Mouse (Mus musculus): ENCODE measurements around the gene Dclk3. TPM values are rescaled to one million over a fixed set of nuclear protein-coding genes. Genes with fewer than 3 reads are reported as not detected.

The Dclk3 gene
- polyA plus RNA-seq, 1 experiment from 2014 or later, result 0.39 TPM

DNA sequence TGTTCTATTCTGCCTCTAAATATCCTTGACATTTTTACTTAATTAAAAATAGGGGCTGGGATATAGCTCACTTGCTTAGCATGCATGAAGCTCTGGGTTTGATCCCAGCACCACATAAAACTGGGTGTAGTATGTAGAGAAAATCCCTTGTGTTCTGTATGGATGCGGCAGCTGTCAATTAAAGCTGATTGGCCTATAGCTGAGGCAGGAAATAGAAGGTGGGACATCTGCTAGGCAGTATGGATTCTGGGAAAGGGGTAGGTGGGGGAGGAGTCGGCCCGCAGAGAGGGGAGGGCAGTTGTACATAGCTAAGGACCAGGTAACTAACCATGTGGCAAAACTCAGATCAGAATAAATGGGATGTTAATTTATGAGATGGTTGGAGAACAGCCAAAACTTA is 85.0 kb downstream of the Dclk3 start:
- Histone ChIP-seq H3K36me3 (no peaks in the 10 kb centered on the region), H3K9me3 (0 out of 2 replicates have a peak, but pooled peaks cover 3% of the 10 kb centered on the region), H3K4me3 (replicated peaks) (no peak overlapping the region), H3K4me2 (no peak overlapping the region), H3K27ac (no peak overlapping the region), H3K4me1 (replicated peaks) (no peaks in the 10 kb centered on the region), H3K27me3 (no peaks in the 10 kb centered on the region), H3K9ac (replicated peaks) (no peak overlapping the region)
- WGBS, result 91% methylated on average over 3 of the region's 3 CpGs
- no peak for ATAC-seq (ENCODE audit: insufficient number of reproducible peaks, insufficient read depth, low FRiP score, low TSS enrichment, low read depth)

DNA sequence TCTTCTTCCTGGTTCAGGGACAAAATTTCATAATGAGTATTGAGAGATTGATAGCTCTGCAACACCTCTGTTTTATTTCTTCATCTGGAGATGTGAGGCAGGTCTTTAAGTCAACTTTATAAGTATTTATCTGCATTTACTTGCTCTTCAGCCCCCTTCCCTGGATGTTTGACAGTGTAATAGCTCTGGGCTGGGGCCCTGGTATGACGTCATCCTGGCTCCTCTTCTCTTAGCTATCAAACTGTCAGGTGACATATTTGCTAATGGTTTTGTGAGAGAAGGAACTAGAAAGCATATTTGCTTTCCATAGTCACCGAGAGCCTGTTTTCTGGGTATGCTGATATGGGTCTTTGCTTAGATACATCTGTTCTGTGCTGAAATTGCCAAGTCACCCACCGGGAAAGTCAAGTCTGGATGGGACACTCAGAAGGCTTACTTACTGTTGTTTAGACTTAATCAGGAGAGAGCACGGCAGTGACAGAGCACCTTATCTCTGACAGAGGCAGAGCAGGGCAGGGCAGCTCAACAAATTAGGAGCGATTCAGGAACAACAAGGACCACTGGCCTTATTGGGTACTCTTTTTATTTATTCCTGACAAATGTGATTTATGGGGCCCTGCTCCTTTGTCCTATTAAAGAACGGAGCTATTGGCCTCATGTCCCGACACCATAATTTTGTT is 96.0 kb downstream of the Dclk3 start:
- Histone ChIP-seq H3K4me1 (replicated peaks) (no peaks in the 10 kb centered on the region), H3K9me3 (no peaks in the 10 kb centered on the region), H3K4me3 (replicated peaks) (no peak overlapping the region), H3K27me3 (no peaks in the 10 kb centered on the region), H3K4me2 (no peak overlapping the region), H3K36me3 (no peaks in the 10 kb centered on the region), H3K27ac (no peak overlapping the region), H3K9ac (replicated peaks) (no peak overlapping the region)
- no peak for ATAC-seq (ENCODE audit: insufficient number of reproducible peaks, insufficient read depth, low FRiP score, low TSS enrichment, low read depth)
- 41% methylated on average over 7 of the region's 7 CpGs for WGBS

DNA sequence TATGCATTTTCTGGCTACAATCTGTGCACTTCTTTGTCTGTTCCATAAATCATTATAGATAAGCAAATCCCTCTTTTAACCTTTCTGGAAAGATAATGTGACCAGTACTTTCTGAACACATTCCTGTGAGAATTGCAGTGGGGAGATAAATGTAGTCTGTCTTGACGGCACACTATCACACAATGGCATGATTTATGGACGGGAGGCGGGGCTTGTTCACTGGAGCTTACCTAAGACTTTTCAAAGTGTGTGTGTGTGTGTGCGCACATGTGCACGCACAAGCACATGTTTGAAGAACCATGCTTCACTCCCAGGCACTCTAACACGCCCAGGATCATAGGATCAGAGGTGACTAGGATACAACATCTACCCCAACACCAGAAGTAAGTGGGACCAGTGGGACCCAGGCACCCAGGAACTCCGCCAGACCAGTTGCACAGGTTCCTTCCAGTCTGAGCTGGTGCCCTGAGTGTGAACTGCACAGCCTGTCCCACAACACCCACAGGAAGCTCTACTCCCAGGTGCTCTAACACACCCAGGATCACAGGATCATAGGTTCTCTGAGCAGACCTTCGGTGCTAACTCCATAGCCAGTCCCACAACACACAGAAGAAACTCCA is 96.7 kb downstream of the Dclk3 start:
- H3K9ac ChIP-seq (replicated peaks), result no peak overlapping the region
- no peaks in the 10 kb centered on the region for H3K36me3 ChIP-seq
- no peak overlapping the region for H3K4me2 ChIP-seq
- no peak overlapping the region for H3K27ac ChIP-seq
- WGBS, result 75% methylated on average over 8 of the region's 8 CpGs
- H3K27me3 ChIP-seq, result no peaks in the 10 kb centered on the region
- H3K4me3 ChIP-seq (replicated peaks), result no peak overlapping the region
- H3K4me1 ChIP-seq (replicated peaks), result no peaks in the 10 kb centered on the region
- ATAC-seq (ENCODE audit: insufficient number of reproducible peaks, insufficient read depth, low FRiP score, low TSS enrichment, low read depth), result no peak
- no peaks in the 10 kb centered on the region for H3K9me3 ChIP-seq

Other genes with a start within 250 kb of the Dclk3 start
- gene Mlh1, start 167.3 kb upstream of the Dclk3 start, polyA plus RNA-seq (2016; fragmentation: Nextera tagmentation; extraction: Ambion mirVana), result 45.1 and 45.2 TPM in 2 replicates
- 41.2 and 46.4 TPM in 2 replicates for gene Epm2aip1, start 167.2 kb upstream of the Dclk3 start, polyA plus RNA-seq (2016; fragmentation: Nextera tagmentation; extraction: Ambion mirVana)
- 0.10 and 0.12 TPM in 2 replicates for gene Trank1, start 127.3 kb upstream of the Dclk3 start, polyA plus RNA-seq (2016; fragmentation: Nextera tagmentation; extraction: Ambion mirVana)